Mouse (Mus musculus): ENCODE results near the gene Tceal9. TPM values are rescaled to one million over a fixed set of nuclear protein-coding genes. Genes with fewer than 3 reads are reported as not detected.
"Not testable (repeated sequence)": the region's sequence is repeated elsewhere in the genome, so short reads cannot be mapped to it uniquely, and the experiment has no call there.

The Tceal9 gene
- polyA plus RNA-seq (2015; fragmentation: Nextera tagmentation; extraction: Ambion mirVana), result 495 and 546 TPM in 2 replicates

DNA sequence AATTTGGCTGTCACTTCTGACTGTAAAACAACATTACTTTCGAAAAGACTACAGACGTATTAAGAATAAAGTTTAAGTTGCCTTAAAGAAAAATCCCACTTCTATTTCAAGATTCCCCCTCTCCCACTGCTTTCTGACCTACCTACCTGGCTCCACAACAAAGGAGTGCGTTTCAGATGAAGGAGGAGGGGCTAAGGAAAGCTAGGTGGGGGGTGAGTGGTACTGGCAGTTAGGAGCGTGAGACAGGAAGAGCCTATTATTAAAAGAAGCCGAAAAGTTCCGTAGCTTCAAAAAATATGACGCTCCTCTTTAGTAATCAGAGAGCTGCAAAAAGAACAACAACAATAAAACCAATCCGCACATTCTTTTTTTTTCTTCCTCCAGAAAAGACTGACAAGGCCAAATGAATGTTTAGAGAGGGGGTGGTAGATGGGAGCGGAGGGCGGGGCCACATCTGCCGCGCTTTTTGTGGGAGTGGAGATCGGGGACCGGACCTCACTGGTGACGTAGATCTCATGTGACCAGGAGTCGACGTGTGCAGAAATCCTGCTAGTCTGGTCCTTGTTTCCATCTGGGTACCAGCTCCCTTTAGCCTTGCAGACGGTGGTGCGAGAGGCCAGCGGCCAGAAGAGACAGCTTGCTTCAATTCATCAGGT is at the start of gene Tceal9:
TSS of gene Tceal9 (plus strand) at position 506 of the 656 bp plus-strand sequence.
- Histone ChIP-seq H3K27me3 (ENCODE audit: control insufficient read depth, insufficient read depth, low read length) (no peaks in the 10 kb centered on the region), H3K4me3 (replicated peaks; ENCODE audit: low read length) (peak within 1 kb of the TSS; percentile 64), H3K27ac (ENCODE audit: low read length) (peak within 1 kb of the TSS; percentile 84), H3K9ac (ENCODE audit: low read length) (peak within 1 kb of the TSS; percentile 80), H3K4me2 (ENCODE audit: low read depth, low read length) (peak within 1 kb of the TSS; percentile 47), H3K9me3 (replicated peaks; ENCODE audit: control insufficient read depth, low read length) (no peaks in the 10 kb centered on the region), H3K36me3 (ENCODE audit: control insufficient read depth, insufficient read depth, low read length) (no peaks in the 10 kb centered on the region), H3K4me1 (ENCODE audit: control insufficient read depth, insufficient read depth, low read length) (0 out of 2 replicates have a peak, but pooled peaks cover 4% of the 10 kb centered on the region)
- WGBS, result 24% methylated on average over 20 of the region's 20 CpGs
- ATAC-seq (ENCODE audit: insufficient read depth, low FRiP score), result peak; percentile 95

DNA sequence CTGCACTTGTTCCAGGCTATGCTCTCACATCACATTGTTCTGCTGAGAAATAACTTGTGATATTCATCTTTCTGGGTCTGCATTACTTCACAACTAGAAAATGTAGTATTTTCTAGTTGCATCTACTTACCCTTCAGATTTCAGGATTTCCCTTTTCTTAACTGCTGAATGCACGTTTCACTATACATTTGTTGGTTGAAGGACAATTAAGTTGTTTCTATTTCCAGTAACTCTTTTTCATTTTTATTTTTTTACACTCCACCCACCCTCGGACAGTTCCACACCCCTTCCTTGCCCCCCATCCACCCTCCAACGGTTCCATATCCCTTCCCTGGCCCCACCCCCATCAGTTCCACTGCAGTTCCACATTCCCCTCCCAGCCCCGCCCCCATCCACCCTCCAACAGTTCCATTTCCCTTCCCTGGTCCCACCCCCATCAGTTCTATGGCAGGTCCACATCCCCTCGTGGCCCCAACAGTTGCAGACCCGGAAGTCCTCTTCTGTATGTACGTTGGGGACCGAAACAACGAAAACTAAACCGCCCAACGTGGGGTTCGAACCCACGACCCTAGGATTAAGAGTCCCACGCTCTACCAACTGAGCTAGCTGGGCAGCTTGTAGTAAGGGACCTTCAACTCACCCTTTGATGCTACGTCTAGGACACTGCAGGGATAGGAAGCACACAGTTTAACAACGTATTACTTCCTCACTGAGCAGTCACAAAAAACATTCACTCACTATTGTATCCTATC is 49.5 kb upstream of the Tceal9 start:
- H3K27me3 ChIP-seq (ENCODE audit: control insufficient read depth, insufficient read depth, low read length), result no peaks in the 10 kb centered on the region; the same call in 1 of the 2 replicates
- H3K4me1 ChIP-seq (ENCODE audit: control insufficient read depth, insufficient read depth, low read length), result no peaks in the 10 kb centered on the region
- no peak overlapping the region for H3K4me2 ChIP-seq (ENCODE audit: low read depth, low read length)
- 76% methylated on average over 16 of the region's 16 CpGs for WGBS
- no peak overlapping the region for H3K9ac ChIP-seq (ENCODE audit: low read length)
- no peaks in the 10 kb centered on the region for H3K9me3 ChIP-seq (replicated peaks; ENCODE audit: control insufficient read depth, low read length)
- no peak overlapping the region for H3K27ac ChIP-seq (ENCODE audit: low read length)
- no peaks in the 10 kb centered on the region for H3K36me3 ChIP-seq (ENCODE audit: control insufficient read depth, insufficient read depth, low read length)
- no peak overlapping the region for H3K4me3 ChIP-seq (replicated peaks; ENCODE audit: low read length)
- no peak for ATAC-seq (ENCODE audit: insufficient read depth, low FRiP score)

DNA sequence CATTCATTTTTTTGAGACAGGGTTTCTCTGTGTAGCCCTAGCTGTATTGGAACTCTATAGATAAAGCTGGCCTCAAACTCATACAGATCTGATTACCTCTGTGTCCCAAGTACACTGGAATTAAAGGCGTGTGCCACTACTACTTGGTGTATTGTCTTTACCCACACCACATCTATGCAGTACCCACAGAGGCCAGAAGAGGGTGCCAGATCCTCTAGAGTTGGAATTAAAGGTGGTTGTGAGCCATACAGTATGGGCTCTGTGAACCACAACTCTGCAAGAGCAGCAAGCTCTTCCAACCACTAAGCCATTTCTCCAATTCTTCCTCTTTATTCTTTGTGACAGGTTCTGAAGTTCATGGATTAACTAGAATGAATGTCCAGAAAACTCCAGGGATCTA is 48.0 kb upstream of the Tceal9 start:
- H3K27me3 ChIP-seq (ENCODE audit: control insufficient read depth, insufficient read depth, low read length), result no peaks in the 10 kb centered on the region; the same call in 1 of the 2 replicates
- no peak overlapping the region for H3K9ac ChIP-seq (ENCODE audit: low read length)
- no peak overlapping the region for H3K4me2 ChIP-seq (ENCODE audit: low read depth, low read length)
- H3K36me3 ChIP-seq (ENCODE audit: control insufficient read depth, insufficient read depth, low read length), result no peaks in the 10 kb centered on the region
- 46% methylated on average over 1 of the region's 1 CpGs for WGBS
- H3K27ac ChIP-seq (ENCODE audit: low read length), result no peak overlapping the region
- no peaks in the 10 kb centered on the region for H3K4me1 ChIP-seq (ENCODE audit: control insufficient read depth, insufficient read depth, low read length)
- ATAC-seq (ENCODE audit: insufficient read depth, low FRiP score), result no peak
- no peaks in the 10 kb centered on the region for H3K9me3 ChIP-seq (replicated peaks; ENCODE audit: control insufficient read depth, low read length)
- H3K4me3 ChIP-seq (replicated peaks; ENCODE audit: low read length), result no peak overlapping the region

DNA sequence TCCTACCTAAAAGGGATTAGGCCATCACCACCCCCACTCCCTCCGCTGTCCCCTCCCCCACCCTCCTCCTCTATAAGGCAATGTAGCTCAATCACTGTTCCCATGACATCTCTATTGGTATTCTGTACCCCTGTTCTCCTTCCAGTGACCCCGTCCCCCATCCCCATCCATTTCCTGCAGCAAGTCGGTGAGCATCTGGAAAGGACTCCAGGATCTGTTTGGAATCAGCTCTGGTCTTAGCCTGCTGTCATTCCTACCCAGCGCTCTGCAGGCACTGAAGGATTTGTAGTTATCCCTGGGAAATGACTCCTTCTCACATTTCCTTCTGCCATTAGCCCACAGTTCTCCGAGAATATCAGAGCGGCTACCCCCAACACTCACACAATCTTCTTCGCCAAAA is 41.6 kb upstream of the Tceal9 start:
- no peaks in the 10 kb centered on the region for H3K4me1 ChIP-seq (ENCODE audit: control insufficient read depth, insufficient read depth, low read length)
- ATAC-seq (ENCODE audit: insufficient read depth, low FRiP score), result no peak; the same call in 1 of the 2 replicates
- no peak overlapping the region for H3K27ac ChIP-seq (ENCODE audit: low read length)
- H3K4me3 ChIP-seq (replicated peaks; ENCODE audit: low read length), result peak overlapping the region; percentile 47
- peak overlapping the region; percentile 56 for H3K9ac ChIP-seq (ENCODE audit: low read length)
- 19% methylated on average over 7 of the region's 7 CpGs for WGBS
- H3K4me2 ChIP-seq (ENCODE audit: low read depth, low read length), result peak overlapping the region; percentile 59
- no peaks in the 10 kb centered on the region for H3K36me3 ChIP-seq (ENCODE audit: control insufficient read depth, insufficient read depth, low read length)
- no peaks in the 10 kb centered on the region for H3K27me3 ChIP-seq (ENCODE audit: control insufficient read depth, insufficient read depth, low read length)
- no peaks in the 10 kb centered on the region for H3K9me3 ChIP-seq (replicated peaks; ENCODE audit: control insufficient read depth, low read length)

DNA sequence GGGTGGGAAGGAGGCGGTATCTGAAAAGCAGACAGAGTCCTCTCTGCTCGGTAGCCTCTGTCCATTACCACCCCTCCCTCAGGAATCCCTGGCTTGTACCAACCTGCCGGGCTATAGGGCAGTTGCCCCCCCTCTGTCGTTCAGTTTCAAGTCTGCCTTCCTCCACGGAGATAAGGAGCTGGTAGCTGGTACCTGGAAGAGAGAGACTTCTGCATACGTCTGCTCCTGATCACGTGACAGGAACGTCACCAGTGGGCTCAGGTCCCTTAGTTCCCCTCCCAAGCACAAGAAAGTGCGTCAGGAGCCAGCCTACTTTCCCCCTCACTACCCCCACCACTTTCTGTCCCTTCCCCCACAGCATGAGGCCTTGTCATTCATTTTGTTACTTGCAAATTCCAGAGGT is 41.2 kb upstream of the Tceal9 start, which contains the start of gene Tceal5:
TSS of gene Tceal5 (minus strand) at position 213 of the 403 bp plus-strand sequence.
- Histone ChIP-seq H3K27me3 (ENCODE audit: control insufficient read depth, insufficient read depth, low read length) (no peaks in the 10 kb centered on the region), H3K27ac (ENCODE audit: low read length) (no peak within 1 kb of the TSS), H3K9ac (ENCODE audit: low read length) (peak within 1 kb of the TSS; percentile 56), H3K9me3 (replicated peaks; ENCODE audit: control insufficient read depth, low read length) (no peaks in the 10 kb centered on the region), H3K36me3 (ENCODE audit: control insufficient read depth, insufficient read depth, low read length) (no peaks in the 10 kb centered on the region), H3K4me1 (ENCODE audit: control insufficient read depth, insufficient read depth, low read length) (no peaks in the 10 kb centered on the region), H3K4me3 (replicated peaks; ENCODE audit: low read length) (peak within 1 kb of the TSS; percentile 47), H3K4me2 (ENCODE audit: low read depth, low read length) (peak within 1 kb of the TSS; percentile 59)
- WGBS, result 13% methylated on average over 9 of the region's 9 CpGs
- peak; percentile 33; the same call in 1 of the 2 replicates for ATAC-seq (ENCODE audit: insufficient read depth, low FRiP score)

DNA sequence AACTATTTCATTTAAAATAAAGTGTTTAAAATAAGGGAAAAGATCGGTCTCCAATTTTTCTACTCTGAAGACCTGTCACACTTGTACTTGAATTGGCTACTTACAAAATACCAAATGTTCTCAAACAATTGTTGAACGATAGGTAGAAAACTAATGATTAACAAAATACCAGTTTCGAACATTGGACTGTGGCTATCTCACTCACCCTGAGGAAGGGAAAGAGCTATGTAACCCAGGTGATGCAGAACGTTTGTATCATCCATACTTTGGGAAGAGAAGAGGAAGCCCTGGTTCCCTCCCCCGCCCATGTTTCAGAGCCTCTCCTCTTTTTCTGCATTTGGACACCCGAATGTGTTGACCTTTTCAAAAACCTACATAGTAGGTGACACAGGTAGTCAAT is 40.5 kb upstream of the Tceal9 start:
- Histone ChIP-seq H3K4me1 (ENCODE audit: control insufficient read depth, insufficient read depth, low read length) (no peaks in the 10 kb centered on the region), H3K4me2 (ENCODE audit: low read depth, low read length) (no peak overlapping the region), H3K4me3 (replicated peaks; ENCODE audit: low read length) (no peak overlapping the region), H3K36me3 (ENCODE audit: control insufficient read depth, insufficient read depth, low read length) (no peaks in the 10 kb centered on the region), H3K27me3 (ENCODE audit: control insufficient read depth, insufficient read depth, low read length) (no peaks in the 10 kb centered on the region), H3K9ac (ENCODE audit: low read length) (no peak overlapping the region), H3K27ac (ENCODE audit: low read length) (no peak overlapping the region), H3K9me3 (replicated peaks; ENCODE audit: control insufficient read depth, low read length) (no peaks in the 10 kb centered on the region)
- 66% methylated on average over 6 of the region's 6 CpGs for WGBS
- ATAC-seq (ENCODE audit: insufficient read depth, low FRiP score), result no peak

DNA sequence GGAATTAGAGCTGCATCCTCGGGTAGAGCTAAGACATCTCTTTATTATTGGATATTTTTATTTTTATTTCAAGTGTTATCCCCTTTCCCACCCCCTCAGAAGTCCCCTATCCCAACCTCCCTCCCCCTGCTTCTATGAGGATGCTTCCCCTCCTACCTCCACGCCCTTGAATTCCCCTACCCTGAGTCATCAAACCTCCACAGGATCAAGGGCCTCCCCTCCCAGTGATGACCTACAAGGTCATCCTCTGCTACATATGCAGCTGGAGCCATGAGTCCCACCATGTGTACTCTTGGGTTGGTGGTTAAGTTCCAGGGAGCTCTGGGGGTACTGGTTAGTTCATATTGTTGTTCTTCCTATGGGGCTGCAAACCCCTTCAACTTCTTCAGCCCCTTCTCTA is 31.5 kb upstream of the Tceal9 start:
- no peak overlapping the region for H3K27ac ChIP-seq (ENCODE audit: low read length)
- H3K4me2 ChIP-seq (ENCODE audit: low read depth, low read length), result no peak overlapping the region
- no peaks in the 10 kb centered on the region for H3K36me3 ChIP-seq (ENCODE audit: control insufficient read depth, insufficient read depth, low read length)
- no peak overlapping the region for H3K9ac ChIP-seq (ENCODE audit: low read length)
- H3K27me3 ChIP-seq (ENCODE audit: control insufficient read depth, insufficient read depth, low read length), result no peaks in the 10 kb centered on the region
- ATAC-seq (ENCODE audit: insufficient read depth, low FRiP score), result no peak
- WGBS, result 64% methylated on average over 2 of the region's 2 CpGs
- H3K9me3 ChIP-seq (replicated peaks; ENCODE audit: control insufficient read depth, low read length), result no peaks in the 10 kb centered on the region
- no peak overlapping the region for H3K4me3 ChIP-seq (replicated peaks; ENCODE audit: low read length)
- H3K4me1 ChIP-seq (ENCODE audit: control insufficient read depth, insufficient read depth, low read length), result no peaks in the 10 kb centered on the region

DNA sequence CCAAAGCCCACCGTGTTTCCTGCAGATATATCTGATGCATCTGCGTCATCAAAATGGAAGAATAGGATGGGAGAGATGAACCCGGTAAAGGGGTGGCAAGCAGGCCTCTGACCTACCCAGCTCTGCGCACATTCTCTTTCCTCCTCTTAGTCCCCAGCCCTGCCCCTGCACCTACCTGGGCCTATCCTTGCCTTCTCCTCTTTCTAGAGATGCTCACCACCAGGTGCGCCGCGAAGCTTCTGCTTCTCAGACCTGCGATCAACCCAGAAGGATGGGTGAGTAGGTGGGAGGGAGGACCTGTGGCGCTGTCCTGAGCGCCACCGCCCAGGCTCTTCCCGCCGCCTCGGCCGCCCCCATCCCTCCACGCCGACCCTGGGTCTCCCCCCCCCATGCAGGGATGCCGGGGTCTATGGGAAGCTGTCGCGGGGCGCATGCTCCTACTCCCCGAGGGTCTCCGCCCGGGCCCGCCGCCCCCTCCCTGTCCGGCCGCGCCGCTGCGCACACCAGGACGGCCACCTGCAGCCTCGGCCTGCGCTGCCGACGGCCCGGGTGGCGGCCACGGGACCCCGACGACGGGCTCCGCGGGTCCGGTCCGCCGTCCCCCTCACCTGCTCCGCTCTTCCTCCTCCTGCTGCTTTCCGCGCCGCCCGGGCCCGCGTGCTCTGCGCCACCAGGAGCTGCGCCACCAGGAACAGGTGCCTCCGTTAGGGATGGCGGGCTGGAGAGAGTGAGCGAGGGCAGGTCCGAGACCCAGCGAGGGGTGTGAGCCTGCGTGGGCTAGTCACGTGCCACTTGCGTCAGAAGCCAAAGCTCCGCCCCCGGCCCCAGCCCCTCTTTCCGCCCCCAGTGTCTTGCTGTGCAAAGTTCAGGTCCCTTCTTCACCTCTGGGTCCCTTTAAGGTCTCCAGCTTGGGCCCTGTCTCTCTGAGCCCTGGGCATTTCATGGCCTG is 29.9 kb upstream of the Tceal9 start, which contains the start of the genes Tceal7 and Bex1:
TSS of gene Tceal7 (plus strand) at position 51 of the 949 bp plus-strand sequence.
TSS of gene Bex1 (minus strand) at position 785 of the 949 bp plus-strand sequence.
- H3K9ac ChIP-seq (ENCODE audit: low read length); H3K36me3 ChIP-seq (ENCODE audit: control insufficient read depth, insufficient read depth, low read length); H3K9me3 ChIP-seq (replicated peaks; ENCODE audit: control insufficient read depth, low read length); H3K27me3 ChIP-seq (ENCODE audit: control insufficient read depth, insufficient read depth, low read length); H3K27ac ChIP-seq (ENCODE audit: low read length); H3K4me1 ChIP-seq (ENCODE audit: control insufficient read depth, insufficient read depth, low read length): not testable (repeated sequence)
- WGBS, result 19% methylated on average over 17 of the region's 67 CpGs
- peak within 1 kb of the TSS; percentile 31 for H3K4me3 ChIP-seq (replicated peaks; ENCODE audit: low read length)
- ATAC-seq (ENCODE audit: insufficient read depth, low FRiP score), result peak; percentile 86
- H3K4me2 ChIP-seq (ENCODE audit: low read depth, low read length), result peak within 1 kb of the TSS; percentile 38
